Mouse (Mus musculus) ZHBTc4 (cell line): Measurements from ENCODE around the gene Gm4969.
A peak's percentile ranks its signal among the peaks of the same experiment; 100 is the strongest.

ENCODE experiments used
- DNase-seq: peaks from one replicate; pipeline ENCODE4 v3.0.0-alpha.2; 2011; ENCODE audit warnings: low read depth, low spot score

The Gm4969 gene

GRCm38 (mm10) chr7:19093537-19094385, 24.4 kb downstream of the Gm4969 start:
- peak; percentile 99 for DNase-seq

DNA sequence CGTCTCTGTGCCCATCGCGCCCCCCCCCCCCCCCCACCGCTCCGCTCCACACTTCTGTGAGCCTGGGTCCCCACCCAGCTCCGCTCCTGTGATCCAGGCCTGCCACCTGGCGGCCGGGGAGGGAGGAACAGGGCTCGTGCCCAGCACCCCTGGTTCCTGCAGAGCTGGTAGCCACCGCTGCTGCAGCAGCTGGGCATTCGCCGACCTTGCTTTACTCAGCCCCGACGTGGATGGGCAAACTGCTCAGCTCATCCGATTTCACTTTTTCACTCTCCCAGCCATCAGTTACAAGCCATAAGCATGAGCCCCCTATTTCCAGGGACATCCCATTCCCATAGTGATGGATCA, 25.0 kb downstream of the Gm4969 start:
- peak; percentile 91 for DNase-seq

- peak; percentile 75 for DNase-seq
Observed at GRCm38 (mm10) chr7:19092381-19093173, 25.6 kb downstream of the Gm4969 start.

DNA sequence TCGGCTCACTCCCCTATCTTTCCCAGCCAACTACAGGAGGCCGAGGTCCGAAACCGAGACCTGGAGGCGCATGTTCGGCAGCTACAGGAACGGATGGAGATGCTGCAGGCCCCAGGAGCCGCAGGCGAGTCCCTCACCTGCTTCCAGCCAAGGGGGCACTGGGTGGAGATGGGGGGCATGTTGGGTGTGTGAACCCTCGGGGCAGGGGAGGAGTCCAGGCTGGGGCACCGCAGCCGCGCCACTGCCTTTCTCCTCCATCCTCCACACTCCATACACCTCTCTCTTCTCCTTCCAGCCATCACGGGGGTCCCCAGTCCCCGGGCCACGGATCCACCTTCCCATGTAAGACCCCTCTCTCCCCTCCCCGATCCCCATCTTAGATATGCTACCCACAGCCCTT, 26.3 kb downstream of the Gm4969 start:
- DNase-seq = no peak

DNA sequence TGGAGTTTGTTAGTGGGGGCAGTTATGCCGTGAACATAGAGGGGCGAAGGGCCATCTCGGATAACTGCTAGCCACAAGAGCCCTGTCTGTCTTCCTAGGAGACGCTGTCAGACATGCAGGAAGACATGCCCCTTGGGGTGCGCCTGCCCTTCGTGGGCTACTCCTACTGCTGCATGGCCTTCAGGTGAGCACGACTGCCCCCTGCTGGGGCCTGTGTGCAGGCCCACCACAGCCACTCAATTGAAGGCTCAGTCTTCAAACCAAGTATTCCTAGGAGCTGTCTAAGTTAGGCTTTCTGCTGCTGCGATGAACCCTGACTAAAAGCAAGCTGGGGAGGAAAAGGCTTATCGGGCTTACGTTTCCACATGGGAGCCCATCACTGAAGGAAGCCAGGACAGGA, 29.4 kb downstream of the Gm4969 start:
- DNase-seq = peak; percentile 79

- no peak for DNase-seq
Observed at GRCm38 (mm10) chr7:19086760-19087159, 31.4 kb downstream of the Gm4969 start.

DNA sequence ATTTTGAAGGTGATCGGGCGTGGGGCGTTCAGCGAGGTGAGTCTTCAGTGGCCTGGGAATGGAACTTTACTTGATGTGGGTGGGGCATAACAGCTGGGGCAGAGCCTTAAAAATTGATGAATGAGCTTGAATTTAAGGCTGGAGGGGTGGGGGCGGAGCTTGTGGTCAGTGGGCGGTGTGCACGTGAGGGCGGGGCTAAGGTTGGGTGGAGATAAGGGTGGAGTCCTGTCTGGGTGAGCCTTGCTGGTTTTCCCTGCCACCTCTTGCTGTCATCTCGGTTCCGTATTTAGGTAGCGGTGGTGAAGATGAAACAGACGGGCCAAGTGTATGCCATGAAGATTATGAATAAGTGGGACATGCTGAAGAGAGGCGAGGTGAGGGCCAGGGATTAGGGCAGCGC, 32.1 kb downstream of the Gm4969 start:
- peak; percentile 76 for DNase-seq

GRCm38 (mm10) chr7:19085495-19085894, 32.7 kb downstream of the Gm4969 start:
- DNase-seq = no peak

DNA sequence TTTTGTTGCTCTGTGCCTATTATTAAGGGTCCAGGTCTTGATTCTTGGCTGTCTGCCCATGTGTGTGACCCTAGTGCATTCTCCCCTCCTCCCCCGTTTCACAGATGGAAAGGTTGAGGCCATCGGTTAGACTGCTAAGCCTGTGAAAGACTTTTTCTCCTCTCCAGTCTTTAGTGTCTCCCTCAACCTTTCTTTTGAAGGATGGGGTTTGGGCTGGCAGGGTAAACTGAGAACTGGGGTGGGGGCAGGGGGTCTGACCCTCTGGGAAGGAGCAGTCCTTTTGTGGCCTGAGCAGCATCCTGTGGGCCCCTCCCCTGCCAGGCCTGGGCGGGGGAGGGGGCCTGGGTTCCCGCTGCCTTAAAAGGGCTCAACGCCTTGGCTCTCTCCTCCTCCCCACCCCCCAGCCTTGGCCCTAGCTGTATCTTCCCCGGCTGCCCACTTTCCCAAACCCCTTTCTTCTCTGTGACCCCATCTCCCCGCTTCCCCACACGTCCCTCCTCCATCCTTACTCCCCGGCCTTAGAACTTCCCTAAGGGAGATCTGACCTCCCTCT, 33.2 kb downstream of the Gm4969 start:
- DNase-seq = no peak

DNA sequence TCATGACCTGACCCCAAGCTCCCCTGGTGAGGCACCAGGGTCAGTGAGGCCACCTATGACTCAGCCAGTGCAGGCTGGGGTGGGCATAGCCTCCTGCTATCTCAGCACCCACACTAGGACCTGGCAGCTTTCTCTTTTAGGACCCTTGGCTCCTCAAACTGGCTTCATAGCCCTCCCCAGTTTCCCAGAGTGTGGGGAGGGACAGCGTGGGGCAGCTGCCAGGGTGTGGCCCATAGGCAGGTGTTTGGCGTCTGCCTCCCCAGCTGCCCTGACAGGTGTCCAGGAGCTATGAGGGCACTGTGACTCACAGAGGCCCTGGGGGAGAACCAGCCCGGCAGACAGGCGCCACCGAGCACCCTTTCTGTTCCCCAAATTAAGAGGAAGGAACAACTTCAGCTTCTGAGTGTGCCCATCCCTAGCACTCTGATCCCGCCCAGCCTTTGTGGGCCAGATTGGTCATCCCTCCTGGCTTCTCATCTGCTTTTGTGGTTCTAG, 33.8 kb downstream of the Gm4969 start:
- DNase-seq = no peak

DNA sequence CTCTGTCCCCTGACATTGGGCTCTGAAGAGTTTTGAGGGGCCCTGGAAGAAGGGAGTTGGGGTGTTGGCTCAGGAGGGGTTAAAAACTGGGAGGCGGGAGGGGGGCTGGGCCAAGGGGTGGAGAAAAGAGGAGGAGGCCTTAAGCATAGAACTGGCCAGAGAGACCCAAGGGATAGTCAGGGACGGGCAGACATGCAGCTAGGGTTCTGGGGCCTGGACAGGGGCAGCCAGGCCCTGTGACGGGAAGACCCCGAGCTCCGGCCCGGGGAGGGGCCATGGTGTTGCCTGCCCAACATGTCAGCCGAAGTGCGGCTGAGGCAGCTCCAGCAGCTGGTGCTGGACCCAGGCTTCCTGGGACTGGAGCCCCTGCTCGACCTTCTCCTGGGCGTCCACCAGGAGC, 34.5 kb downstream of the Gm4969 start, which contains the start of gene Dmpk:
TSS of gene Dmpk (plus strand) at position 149 of the 400 bp plus-strand sequence.
- DNase-seq = no peak

DNA sequence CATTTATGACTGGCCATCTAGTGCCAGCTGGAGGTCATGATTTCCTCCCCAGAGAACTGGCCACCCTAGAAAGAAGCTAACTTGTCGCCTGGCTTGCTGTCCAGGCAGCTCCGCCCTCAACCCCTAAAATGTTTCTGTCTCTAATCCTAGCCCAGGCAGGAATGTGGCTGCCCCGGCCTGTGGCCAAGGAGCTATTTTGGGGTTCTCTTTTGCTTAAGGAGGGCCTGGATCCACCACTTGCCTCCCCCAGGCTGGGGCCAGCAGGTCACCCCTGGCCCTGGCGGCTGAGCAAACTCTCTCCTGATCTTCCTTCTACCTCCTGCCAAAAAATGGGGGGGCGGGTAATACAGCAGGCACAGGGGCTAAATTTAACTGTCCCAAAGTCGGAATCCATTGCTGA, 35.1 kb downstream of the Gm4969 start:
- DNase-seq = no peak

GRCm38 (mm10) chr7:19082171-19082570, 36.0 kb downstream of the Gm4969 start:
- no peak for DNase-seq

- no peak for DNase-seq
Observed at GRCm38 (mm10) chr7:19080451-19080950, 37.7 kb downstream of the Gm4969 start.

GRCm38 (mm10) chr7:19078732-19079131, 39.4 kb downstream of the Gm4969 start:
- no peak for DNase-seq

- DNase-seq = no peak
Observed at GRCm38 (mm10) chr7:19077761-19078160, 40.4 kb downstream of the Gm4969 start.

DNA sequence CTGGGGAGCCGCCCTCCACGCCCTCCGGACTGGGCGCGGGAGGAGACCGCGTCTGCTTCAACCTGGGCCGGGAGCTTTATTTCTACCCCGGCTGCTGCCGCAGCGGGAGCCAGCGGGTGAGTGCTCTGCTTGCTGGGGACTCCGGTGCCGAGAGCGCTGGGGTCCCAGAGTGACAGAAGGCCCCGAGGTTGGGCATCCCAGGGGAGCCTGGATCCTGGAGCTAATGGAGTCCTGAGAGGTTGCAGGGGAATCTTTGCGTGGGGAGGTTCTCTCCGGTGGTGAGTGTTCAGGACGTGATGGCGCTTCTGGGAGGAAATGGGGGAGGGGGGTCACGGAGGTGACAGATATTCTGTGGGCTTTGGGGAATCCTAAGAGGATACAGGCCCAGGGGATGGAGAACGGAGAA, 41.6 kb downstream of the Gm4969 start:
- DNase-seq = peak; percentile 44

- peak; percentile 99 for DNase-seq
Observed at GRCm38 (mm10) chr7:19075723-19076585, 42.2 kb downstream of the Gm4969 start, which contains the start of gene Dmwd. TSS of gene Dmwd (plus strand) at chr7:19076227.

DNA sequence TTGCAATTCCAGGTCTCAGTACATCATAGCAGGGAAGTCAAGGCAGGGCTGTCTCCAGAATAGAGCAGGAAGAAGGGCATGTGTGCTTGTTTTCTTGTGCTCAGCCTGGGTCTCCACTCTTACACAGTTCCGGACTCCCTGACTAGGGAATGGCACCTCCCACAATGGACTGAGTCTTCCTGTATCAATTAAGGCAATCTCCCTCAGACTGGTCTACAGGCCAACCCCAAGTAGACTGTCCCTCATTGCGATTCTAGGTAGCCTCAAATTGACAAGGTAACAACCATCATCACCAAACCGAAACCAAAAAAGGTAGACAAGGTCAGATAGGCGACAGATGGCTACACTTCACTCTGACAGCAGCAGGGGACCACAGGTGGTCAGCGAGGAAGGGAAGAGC, 42.9 kb downstream of the Gm4969 start:
- no peak for DNase-seq

DNA sequence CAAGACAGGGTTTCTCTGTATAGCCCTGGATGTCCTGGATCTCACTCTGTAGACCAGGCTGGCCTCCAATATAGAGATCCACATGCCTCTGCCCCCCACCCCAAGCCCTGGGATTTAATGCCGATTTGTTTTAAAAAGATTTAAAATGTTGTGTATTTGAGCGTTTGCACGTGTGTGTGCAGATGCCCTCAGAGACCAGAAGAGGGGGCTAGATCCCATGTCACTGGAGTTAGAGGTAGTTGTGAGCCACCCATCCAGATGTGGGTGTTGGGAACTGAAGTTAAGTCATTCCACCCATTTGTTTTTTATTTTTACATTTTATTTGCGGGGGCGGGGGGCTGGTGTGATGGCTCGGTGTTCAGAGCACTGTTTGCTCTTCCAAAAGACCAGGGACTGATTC, 43.7 kb downstream of the Gm4969 start:
- DNase-seq = peak; percentile 66

GRCm38 (mm10) chr7:19073504-19073903, 44.7 kb downstream of the Gm4969 start:
- DNase-seq = peak; percentile 91
